Mouse (Mus musculus): ENCODE results near the gene Mthfd1l.

Mthfd1l gene

DNA sequence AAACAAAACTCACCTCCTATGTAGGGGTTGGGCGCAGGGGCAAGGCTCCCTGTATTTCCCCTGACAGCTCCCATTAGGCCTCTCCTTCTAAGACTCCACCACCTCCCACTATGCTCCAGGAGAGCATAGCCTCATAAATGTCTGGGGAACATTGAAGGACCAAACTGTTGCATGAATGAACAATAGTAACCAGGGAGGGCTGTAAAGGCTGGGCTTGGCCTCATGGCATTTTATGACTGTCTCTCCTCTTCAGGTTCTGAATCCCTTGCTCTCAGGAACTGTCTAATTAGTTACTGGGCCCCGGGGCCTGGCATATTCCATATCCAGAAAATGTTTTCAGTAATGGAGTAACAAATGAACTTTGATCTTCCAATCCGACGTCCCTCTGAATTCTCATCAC, 112.0 kb downstream of the Mthfd1l start:
- DNase-seq: no peak

DNA sequence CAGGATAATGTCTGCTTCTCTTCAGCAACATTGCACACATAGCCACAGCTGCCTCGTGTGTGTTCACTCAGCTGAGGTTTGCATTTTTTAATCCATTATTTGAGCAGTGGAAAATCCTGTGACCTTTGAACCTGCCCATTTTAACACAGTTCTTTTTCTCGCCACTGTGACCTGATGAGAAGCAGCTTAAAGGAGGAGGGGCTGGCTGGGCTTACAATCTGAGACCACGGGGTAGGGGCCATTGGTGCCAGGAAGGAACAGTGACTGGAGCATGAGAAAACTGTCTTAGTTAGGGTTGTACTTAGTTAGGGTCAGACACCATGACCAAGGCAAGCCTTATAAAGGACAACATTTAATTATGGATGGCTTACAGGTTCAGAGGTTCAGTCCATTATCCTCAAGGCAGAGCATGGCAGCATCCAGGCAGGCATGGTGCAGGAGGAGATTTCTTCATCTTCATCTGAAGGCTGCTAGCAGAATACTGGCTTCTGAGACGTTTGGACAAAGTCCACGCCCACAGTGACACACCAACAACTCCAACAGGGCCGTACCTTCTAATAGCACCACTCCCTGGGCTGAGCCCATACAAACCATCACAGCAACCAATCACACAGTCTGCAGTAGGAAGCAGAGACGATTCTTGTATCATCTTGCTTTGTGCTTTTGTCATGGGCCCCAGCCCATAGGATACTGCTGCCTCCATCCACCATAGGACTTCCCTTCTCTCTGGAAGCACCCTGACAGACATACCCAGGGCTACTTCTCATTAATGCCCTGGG, 112.6 kb downstream of the Mthfd1l start:
- no peak for DNase-seq

DNA sequence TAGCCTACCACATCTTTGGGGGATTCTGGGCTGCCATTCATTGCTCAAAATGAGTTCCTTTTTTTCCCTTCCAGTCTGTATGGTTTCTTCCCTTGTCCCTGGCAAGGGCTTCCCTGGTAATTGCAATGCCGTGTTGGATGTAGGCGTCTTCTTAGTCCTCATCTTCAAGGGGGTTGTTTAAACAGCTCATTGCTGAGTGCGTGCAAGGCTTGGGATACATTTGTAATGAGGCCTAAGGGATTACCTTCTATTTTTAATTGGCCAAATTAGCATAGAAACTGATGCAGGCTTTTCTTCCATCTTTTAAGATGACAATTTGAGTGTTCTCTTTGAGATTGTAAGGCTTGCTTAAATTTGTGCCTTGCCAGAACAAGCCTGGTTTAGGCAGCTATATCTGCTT, 114.6 kb downstream of the Mthfd1l start:
- no peak for DNase-seq

DNA sequence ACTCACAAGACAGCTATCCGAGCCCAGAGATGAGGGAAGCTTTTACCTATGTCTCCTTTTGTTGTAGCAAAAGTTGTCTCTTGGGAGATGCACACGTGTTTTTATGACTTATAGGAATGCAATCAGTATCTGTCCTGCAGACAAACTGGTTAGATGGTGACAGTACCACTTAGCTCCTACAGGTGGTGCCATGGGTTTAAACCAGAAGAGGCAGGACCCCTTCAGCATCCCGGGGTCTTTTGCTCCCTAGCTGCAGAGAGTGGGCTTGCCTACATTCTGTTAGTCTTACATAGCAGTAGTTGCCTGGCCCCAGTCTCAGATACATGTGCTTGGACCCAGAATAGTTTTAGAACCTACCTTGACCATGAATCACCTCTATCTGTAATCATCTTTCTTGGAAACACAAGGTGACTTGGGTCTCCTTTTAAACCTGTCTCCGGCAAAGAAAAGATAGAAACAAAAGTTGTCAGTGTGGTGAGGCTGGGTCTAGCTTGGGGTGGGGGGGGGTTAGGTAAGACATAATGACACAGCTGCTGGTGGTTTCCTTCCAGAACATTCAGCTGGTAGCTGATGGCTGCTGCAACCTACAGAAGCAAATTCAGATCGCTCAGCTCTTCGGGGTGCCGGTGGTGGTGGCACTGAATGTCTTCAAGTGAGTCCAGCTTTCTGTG, 116.0 kb downstream of the Mthfd1l start:
- peak; percentile 20 for DNase-seq

DNA sequence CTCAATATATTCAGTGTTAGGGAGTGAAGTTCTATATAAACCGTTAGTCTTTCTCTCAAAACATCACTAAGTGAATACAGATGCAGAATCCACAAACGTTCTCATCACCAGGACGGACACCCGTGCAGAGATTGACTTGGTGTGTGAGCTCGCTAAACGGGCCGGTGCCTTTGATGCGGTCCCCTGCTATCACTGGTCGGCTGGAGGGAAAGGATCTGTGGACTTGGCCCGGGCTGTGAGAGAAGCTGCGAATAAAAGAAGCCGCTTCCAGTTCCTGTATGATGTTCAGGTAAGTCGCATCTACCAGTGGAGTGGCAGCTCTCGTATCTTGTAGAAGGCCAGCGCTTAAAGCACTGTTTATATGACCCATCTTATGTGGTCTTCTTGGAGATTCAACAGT, 117.0 kb downstream of the Mthfd1l start:
- DNase-seq: no peak

DNA sequence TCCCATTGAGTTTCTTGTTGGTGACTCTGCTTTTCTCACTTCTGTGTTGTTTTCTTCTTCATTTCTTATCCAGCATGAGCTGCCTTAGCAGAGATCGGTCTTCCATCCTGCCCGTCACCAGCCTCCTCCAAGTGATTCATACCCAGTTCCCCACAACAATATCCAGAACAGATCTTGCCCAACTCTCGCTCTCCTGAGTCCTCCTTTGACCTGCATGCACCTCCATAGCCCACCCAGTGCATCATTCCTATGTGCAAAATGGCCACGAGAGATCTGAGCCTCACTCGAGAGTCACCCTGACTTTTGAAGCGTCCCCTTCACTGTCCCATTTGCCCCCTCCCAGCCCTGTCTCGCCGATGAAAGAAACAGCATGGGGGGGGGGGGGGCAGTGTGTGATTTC, 120.1 kb downstream of the Mthfd1l start:
- no peak for DNase-seq

DNA sequence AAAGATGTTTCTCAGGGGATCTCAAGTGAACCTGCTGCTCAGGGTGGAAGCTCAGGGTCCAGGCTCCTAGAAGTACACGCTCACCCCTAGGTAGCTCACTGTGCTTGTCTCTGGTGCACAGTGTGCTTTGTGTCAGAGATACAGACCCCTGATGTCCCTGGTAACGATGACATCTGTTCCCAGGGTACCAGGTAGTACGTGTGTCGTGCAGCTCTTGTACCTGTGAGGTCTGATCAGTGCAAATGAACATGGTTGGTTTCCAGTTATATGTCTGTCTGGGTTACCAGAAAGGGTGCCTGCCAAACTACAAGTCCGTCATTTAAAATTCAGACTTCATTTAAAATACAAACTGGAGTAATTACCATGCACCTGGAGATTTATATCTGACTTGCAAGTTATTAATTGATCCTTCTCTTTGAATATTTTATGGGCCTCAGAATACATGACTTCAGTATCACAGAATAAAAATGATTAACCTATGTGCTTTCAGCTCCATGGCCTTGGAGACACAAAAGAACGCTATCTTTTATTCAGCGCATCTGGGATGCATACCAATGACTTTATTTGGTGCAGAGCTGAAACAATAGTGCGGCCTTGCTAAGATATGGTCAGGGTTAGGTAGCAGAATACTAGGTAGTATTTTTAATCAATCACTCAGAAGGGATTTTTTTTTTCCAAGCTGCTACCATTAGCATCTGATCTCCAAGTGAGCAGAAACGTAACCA, 121.3 kb downstream of the Mthfd1l start:
- no peak for DNase-seq

DNA sequence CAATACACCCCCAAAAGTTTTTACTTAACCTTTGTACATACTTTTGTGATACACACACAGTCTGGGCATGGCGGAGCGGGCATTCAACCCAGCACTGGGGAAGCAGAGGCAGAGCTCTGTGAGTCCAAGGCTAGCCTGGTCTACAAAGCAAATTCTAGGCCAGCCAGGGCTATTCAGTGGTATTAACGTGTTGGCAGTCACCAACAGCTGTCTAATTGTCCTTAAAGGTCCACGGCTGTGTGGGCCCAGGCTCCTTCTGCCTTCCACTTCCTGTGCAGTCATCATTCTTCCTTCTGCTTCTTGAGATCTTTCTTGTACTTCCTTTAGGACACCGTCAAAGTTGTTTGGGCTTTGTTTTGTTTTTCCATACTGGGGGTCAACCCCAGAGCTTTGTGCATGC, 123.2 kb downstream of the Mthfd1l start:
- no peak for DNase-seq

DNA sequence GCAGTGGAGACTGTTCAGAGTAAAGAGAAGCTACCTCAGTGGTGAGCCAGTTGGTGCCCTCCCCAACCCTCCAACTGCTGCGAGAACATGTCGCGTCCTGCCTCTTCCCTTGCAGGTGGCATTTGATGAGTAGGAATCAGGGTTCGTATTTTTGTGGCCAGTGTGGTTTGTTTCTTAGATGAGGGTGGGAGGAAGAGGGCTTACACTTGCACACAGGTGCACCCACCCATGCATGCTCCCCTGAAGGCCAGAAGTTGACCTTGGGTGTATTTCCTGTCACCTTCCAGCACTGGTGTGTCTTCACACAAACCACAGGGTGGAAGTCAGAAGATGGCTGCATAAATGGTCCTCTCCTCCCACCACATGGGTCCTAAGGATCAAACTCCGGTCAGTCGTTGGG, 127.1 kb downstream of the Mthfd1l start:
- DNase-seq: no peak

DNA sequence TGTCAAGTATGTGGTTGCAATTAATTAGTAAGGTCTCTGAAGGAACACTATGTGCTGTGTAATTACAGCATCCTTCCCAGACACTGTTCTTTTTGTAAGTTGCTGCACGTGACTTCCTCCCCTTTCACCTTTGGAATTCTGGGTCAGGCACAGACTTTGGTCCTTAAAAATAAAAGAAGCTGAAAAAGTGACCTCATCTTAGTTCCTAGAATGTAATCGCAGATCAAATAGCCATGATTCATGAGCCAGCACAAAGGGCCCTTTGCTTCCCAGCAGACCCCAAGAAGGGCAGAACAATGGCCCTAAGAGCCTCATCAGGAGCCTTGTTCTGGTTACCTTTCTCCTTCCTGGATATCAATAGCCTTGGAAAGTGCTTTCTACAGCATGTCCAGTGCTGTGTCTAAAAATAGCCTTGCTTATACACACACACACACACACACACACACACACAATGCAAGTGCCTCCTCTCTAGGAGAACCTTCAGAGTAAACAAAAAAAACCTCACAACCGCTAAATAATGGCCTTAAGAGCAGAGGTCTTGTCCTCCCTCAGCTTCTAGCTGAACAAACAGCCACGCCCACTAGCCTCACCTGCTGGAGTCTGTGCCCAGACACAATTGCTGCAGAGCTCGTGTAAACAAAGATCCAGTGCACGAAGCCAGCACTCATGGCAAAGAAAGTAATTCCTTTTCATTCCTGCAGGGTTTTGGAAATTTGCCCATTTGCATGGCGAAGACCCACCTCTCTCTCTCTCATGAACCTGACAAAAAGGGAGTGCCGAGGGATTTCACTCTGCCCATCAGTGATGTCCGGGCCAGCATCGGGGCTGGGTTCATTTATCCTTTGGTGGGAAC, 133.0 kb downstream of the Mthfd1l start:
- no peak for DNase-seq

DNA sequence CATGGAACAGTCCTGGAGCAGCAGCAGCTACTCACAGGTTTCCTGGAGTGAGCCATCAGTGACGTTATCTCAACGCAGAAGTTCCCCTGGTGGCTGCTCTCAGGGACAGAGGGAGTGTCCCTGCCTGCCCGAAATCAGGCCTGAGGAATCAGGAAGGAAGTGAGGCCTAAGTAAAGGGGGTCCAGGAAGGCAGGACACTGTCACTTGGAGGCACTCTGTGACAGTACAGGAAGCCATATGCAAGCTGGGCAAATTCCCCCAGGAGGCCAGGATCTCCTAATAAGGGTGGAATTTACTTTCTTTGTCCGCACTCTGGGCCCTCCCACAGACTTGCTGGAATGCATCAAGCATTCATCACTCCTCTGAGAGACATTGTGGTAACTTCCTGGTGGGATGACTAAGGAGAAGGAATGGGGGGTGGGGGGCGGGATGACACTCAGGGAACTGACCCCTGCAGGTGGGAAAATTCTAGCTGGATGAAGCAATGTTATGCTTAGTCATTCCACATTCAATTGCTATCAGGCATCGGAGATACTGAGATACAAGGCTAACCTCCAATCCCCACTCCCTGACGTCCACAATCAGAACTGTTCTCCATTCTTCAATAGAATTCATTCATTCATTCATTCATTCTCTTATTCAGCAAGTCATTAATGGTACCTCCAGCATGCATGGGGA, 134.9 kb downstream of the Mthfd1l start:
- DNase-seq: no peak

DNA sequence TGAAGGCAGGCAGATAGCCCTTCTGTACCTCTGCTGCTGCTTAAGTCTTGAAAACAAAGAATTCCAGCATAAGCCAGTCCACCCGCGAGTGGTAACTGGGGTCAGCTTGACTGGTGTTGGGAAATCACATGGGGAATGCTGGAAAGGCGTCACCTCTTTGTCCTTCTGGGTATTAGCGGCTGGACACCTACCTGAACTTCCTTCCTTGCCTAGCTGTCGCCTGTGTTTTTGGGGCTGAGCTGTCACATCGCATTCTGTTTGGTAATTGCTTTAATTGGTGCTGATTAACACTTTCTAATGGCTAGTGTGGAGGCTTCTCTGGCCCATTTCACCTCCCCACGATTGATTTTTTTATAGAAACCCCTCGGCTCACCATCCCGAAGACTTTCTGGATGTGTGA, 135.5 kb downstream of the Mthfd1l start:
- DNase-seq: no peak

DNA sequence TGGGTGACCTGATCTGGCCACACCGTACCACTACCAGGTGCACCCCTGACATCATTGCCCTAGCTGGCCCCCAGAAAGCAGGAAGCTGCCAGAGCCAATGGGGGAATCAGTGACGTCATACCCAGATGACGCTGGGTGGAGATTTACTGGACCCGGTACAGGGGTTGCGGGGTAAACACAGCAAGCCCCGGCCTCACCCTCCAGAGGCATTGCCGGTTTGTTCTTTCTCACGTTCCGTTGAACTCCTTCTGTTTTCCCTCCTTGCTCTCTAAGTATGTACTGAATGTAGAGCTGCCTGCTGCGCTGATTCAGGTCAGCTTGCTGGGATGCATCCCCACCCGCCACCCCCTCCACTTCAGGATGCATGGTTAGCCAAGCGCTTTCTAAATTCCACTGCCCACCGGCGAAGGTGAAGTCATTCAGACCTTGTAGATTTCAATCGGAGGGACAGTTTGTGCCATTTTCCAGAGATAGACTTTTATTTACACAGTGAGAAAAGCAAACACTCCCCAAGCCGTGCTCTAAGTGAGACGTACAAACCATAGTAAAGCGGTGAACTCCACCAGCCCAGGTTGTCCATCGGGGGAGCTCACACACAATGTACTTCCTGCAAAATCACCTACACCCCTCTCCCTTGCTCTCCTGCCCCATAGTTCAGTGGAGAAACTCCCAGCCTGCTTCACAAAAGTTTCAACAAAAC, 138.3 kb downstream of the Mthfd1l start:
- DNase-seq: no peak

DNA sequence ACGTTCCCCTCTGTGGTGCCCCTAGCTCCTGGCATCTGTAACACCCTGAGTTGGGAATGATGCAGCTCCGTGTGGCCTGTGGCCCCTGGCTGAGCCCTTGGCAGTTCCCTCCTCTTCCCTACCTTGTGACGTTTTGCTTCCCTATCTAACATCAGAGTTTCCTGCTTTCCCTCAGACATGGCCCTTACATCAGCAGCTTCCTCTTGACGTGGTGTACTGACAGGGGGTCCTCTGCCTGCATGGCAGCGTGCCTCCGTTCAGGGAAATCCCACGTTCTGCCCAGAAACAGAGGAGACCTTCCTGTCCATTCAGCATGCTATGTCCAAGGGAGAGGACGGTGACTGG, 138.8 kb downstream of the Mthfd1l start:
- no peak for DNase-seq

DNA sequence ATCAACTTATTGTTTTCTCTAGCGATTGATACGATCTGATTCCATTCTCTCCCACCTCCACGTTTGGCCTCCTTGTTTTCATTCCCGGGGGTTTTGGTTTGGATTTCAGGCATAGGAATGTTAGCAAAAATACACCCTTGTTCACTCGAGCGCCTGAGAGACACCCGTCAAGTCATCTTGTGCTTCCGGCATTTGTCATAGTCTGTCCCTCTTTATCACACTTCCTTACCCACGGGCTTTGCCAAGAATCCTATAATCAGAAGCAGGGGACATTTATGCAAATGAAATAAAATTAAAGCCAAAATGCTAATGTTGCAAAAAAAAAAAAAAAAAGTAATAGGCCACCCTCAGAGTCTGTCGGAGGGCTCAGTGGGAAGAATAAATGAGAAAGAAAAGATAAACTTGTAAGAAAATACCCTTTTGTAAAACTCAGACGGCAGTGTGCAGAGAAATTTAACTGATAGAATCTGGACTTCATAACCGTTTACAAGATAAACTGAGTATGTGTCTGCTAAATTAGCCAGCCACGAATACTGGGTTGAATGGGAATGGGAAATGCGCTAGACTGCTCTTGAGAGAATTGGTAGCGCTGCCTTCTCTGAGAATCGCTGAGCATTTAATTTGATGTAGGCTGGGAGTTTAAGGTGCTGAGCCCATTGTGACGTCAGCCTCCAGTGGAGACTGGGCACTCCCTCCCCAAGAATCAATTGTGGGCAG, 139.9 kb downstream of the Mthfd1l start:
- DNase-seq: no peak

DNA sequence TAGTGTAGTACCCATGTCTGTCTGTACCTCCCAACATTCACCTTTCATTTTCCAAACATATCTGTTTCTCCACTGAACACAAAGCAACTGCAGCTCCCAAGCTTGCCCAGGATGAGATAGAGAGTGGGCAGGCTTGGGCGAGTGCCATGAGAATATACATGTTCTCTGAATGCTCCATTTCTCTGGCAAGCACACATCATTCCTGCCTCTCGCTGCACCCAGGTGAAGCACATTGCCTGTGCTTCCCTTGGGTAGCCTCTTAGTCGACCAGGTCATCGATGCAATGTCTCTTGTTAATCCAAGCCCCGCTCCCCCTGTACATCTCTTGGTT, 140.4 kb downstream of the Mthfd1l start:
- DNase-seq: peak; percentile 51

DNA sequence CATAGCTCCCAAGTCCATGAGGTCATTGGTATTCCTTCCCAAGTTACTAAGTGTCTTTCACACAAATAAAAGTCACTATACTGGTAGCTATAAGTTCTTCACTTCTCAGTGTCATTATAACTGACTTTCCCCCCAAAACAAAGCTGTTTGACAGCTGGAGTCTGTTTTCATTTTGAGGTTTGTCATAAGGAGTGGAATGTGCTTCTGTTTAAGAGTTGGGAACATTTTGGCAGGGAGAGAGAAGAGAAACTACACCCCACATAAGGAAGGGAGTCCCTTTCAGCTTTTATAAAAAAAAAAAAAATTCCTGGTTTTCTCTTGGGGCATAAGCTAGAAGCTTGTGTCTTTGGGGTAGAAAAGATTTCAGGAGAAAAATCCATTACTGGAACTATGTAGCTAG, 143.7 kb downstream of the Mthfd1l start:
- DNase-seq: no peak

DNA sequence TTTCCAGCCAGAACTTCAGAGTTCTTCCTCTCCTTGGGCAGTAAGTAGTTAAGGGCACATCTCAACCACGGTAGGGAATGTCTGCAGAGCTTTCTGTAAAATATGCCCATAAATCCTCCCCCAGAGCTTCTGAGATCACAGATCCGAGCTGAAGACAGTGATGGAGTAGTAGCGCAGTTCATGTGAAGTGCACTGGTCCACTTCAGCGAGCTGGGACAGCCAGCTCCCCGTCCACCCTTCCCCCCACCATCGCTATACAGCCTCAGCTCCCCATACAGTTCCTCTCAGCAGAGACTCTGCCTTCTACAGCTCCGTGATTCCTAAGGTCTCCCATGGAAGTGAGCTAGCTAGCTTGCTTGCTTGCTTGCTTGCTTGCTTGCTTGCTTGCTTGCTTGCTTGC, 144.2 kb downstream of the Mthfd1l start:
- no peak for DNase-seq

DNA sequence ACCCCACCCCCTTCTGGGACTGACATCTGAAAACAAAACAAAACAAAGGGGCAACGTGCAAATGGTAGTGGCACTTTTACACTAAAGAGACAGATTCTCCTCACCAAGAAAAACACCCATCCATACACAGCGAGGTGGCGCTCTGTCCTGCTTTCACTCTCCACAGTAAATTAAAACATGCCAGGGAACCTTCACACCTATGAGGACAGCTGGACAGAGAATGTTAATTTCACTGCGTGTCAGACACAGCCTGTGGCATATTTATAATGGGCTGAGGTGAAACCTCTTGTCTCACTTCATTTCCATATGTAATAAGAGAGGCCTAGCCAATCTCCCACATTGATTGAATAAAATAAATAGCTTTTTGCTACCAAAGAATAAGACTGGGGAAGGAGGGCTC, 146.4 kb downstream of the Mthfd1l start:
- DNase-seq: no peak

DNA sequence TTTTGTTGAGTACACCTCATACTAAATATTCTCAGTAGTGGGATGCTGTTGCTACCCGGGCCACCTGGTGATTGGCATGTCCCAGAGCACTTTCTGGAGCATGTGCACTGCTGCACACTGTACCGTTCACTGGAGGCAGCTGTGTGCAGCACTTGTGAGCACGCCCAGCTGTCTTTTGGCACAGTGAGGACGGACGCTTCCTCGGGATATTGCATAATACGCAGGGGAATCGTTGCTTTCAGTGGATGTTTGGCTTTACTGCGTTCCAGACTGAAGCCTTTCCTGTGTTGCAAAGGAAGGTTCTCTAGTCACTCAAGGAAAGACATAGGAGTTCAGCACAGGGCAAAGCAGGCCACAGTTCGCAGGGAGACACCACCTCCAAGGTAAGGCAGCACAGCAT, 147.8 kb downstream of the Mthfd1l start:
- DNase-seq: no peak

DNA sequence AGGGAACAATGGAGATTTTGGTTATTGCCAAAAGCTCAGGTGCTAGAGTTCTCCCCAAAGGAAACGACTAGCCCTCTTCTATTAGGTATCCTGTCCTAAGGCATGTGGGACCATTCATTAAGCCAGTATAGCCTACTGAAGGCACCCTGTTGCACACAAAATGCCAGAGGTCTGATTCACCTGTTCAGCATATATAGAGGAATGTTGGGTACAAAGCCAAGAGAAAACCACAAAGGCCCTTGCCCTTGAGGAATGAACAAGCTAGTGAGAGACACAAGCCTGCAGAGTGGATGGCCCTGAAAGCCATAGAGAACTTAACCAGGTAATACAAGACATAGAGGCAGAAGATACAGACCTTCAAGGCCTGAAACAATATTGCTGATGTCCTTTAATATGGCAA, 148.3 kb downstream of the Mthfd1l start:
- no peak for DNase-seq
